Mouse (Mus musculus) hematopoietic stem cell, adult 5-6 weeks (primary cell): Measurements from ENCODE around the gene Pigo. TPM values are rescaled to one million over a fixed set of nuclear protein-coding genes. Genes with fewer than 3 reads are reported as not detected.
"Not testable (repeated sequence)": the region's sequence is repeated elsewhere in the genome, so short reads cannot be mapped to it uniquely, and the experiment has no call there.

Experiments used
- ATAC-seq, 2 experiments: fragments of 125-278 bp in 1 of 2; replicated peaks in 1 of 2; 2 replicates each; pipeline ENCODE4 v1.8.0; 2016 to 2017; ENCODE audit warnings: inconsistent platforms in 2 of 2, mild to moderate bottlenecking in 2 of 2, moderate number of reproducible peaks in 2 of 2, low read depth in 1 of 2, moderate TSS enrichment in 1 of 2; ENCODE audit not compliant: low FRiP score in 2 of 2, poor library complexity in 2 of 2, severe bottlenecking in 2 of 2, insufficient read depth in 1 of 2, low TSS enrichment in 1 of 2
- total RNA-seq: library from RNA; stranded (forward); fragments of 172-1452, 232-1000 nt; gene quantifications from 2 replicates; pipeline ENCODE4 v1.2.3, GENCODE M21; 2017

Pigo gene
- total RNA-seq, 1 experiment from 2014 or later = 11.4 TPM

DNA sequence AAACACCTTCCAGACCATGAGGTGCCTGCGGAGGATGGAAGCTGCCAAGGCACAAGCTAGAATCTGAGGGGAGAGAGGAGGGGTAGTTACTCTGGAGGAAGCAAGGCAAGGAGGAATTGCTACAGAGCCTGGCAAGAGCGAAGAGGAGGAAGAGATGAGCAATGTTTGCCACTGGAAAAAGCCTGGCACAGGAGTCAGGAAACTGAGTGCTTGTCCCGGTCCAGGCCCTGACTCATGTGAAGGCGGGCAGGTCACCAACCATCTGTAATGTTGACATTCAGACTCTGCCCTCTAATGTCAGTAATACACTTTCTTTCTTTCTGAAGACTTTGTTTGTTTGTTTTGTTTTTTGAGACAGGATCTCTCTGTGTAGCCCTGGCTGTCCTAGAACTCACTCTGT lies 7.5 kb downstream of the Pigo start:
- no peak for ATAC-seq

DNA sequence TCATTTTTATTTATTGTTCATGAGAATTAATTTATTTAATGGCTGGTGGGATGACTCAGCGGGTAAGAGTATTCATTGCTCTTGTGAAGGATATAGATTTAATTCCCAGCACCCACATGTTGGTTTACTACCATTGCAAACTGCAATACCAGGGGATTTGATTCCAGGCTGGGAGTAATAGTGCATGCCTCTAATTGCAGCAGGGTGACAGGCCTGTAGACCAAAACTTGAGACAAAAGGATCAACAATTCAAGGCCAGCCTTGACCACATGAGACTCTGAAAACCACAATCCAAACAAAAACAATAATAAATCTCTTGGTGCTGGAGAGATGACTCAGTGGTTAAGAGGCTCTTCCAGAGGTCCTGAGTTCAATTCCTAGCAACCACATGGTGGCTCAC lies 13.5 kb downstream of the Pigo start:
- ATAC-seq = no peak

DNA sequence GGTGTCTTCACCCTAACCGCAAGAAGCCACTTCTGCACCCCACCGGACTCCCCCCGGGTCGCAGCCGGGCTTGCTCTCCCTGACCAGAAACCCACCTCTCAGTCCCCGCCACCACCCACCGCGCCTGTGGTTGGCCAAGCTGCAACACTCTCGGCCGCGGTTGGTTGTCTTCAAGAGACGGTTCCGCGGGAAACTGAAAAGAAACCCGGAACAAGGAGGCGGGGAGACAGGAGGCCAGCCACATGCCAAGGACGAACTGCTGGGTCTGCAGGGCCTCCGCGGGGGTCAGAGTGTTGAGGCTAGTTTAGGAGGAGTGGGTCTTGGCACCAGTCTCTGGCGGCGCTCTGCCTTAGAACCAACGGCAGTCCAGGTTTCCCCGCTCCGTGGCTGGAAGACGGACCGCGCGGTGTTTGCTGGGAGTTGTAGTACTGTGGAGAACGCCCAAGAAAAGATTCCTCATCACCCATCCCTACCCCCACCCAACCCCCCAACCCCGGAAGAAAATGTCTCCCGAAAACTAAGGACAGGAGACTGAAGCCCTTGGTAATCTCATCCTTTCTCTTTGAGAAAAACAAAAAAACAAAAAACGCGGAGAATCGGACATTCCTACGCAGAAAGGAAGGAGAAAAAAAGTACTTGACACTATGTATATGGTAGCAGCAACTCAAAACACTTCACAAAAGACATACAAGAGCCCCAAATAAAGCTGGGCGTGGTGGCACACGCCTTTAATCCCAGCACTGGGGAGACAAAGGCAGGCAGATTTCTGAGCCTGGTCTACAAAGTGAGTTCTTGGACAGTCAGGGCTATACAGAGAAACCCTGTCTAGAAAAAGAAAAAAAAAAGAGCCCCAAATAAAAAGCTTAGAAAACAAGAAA lies 15.2 kb downstream of the Pigo start, which contains the start of gene Fancg:
TSS of gene Fancg (minus strand) at position 346 of the 878 bp plus-strand sequence.
- peak; percentile 72 to 90 for ATAC-seq

DNA sequence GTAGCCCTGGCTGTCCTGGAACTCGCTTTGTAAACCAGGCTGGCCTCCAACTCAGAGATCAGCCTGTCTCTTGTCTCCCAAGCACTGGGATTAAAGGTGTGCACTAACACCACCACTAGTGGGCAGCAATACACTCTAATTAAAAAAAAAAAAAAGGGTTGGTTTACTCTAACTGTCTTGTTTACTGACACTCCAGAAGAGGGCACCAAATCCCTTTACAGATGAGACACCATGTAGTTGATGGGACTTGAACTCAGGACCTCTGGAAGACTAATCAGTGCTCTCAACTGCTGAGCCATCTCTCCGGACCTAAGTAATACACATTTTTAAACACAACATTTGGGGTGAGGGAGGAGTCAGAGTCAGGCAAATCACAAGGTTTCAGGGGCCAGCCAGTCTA lies 19.9 kb downstream of the Pigo start:
- ATAC-seq = peak; percentile 57 to 72; a peak in 3 of 4 replicates

DNA sequence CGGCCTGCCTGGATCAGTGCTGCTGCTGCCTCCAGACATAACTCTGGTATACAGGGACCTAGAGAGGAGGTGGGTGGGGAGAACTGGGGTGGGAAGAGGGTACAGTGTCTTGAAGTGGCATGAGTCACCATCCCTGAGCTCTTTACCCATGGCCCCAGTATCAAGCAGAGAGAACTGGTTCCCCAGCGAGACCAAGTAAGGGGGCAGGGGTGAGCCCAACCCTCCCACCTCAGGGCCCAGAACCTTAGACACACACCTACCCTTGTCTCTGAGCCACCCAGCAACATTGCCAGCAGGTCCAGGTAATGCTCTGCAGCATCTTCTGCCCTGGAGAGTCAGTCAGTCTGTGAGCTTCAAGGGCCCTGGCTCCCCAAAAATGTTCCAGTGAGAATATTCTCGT lies 20.7 kb downstream of the Pigo start:
- ATAC-seq = no peak

DNA sequence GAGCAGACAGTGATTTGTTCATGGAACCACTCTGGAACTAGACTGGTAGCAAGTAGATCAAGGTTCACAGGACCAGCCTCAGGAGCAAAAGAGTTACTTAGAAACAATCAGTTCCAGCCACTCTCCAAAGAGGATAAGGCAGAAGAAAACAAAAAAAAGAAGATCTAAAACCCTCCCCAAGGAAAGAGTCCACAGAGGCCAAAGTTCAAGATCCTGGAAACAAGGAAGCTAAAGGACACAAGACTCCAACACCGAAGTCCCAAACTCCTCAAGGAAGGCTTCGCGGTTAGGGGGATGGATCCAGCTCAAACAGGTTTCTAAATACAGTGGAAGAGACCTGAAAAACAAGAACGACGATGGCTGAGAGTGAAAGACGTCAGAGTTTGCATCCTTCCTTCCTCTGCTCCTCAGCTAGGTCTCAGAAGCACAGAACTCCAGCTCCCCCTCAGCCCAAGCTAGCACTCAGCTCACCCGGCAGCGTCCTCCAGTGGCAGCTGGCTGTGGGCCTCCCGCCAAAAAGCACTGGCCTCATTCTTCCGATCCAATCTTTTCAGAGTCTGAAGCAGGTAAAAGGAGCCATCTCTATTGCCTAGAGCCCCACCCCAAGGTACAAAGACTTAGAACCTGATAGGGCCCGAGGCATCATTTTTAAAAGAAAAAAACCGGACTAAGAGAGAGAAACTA lies 22.7 kb downstream of the Pigo start:
- ATAC-seq = no peak

DNA sequence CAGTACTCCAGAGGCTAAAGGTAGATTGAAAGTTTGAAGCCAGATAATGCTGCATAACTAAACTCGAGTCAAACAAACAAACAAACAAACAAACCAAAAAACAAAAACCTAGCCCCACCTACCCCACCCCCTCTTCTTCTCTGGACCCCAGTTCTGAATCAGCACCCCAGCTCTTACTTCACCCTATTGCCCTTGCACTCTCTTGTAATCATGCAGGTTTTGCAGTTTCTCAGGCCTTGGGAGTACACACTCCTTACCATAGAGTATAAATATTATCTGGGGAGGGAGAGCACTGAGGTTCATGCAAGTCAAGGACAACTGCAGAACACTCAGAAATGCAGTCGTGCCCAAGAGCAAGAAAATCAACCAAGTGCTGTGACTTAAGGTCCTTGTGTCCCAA lies 24.3 kb downstream of the Pigo start:
- ATAC-seq = no peak

DNA sequence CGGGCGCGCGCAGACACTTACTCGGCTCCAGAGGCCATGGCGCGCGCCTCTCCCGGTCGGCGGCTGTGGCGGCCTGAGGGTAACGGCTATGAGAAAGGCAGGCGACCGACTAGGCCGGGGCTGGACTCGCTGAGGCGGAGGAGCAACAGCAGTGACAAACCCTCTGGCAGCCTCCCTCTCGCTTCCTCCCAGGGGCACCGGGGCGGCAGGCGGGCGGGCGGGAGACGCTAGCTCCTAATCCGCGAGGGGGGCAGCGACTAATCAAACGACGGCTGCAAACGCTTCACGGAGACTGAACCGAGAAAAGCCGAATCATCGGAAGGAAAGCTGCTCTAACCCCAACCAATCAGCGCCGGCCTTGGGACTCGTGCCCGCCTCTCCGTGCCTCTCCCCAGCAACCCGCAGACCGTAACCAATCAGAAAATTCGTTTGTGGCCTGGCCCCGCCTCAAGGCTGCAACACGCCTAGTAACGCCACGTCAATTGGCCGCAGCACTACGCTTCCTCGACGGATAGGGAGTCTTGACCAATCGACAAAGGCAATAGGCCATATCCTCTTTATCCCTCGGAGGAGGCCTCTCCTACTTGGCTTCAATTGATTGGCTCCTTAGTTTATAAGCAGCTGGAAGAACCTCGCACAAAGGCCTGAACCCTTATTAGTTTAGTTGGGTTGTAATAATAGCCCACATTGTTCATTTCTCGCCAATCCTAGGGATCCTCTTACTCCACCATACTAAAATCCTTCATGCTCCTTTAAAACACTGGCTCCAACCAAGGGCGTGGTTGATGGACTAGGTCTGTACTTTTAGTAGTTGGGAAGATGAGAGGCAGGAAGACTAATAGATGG lies 25.3 kb downstream of the Pigo start, which contains the start of gene Vcp:
TSS of gene Vcp (minus strand) at position 367 of the 846 bp plus-strand sequence.
- peak; percentile 97 for ATAC-seq

DNA sequence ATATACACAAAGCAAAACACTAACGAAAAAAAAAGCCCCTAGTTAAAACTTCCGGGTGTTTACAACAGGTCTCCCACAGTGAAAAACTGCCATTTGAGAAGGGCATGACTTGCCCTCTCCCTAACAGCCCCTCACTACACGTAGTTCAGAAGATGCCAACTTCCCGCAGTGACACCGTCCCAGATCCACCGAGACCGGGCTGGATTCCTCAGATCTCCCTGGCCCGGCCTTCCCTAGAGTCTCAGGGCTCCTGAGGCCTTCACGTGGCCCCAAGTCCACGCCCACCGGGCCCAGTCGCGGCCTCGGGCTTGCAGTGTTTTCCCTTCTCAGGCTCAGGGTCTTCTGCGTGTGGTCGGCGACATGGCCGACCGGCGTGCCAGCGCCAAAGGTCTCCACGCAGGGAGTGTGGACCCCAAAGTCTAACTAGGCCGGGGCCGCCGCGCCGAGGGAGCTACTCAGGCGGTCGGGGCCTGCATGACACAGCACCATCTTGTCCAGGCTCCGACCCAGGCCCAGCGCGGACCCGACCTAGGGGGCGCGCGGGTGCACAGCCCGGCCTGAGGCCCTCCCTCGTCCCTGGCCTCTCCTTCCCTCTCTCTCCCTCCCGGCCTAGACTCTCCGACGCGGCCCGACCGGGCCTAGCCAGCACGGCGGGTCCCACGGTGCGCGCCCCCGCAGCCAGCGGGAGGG lies 26.0 kb downstream of the Pigo start:
- ATAC-seq = peak; percentile 19 to 55; a peak in 3 of 4 replicates

DNA sequence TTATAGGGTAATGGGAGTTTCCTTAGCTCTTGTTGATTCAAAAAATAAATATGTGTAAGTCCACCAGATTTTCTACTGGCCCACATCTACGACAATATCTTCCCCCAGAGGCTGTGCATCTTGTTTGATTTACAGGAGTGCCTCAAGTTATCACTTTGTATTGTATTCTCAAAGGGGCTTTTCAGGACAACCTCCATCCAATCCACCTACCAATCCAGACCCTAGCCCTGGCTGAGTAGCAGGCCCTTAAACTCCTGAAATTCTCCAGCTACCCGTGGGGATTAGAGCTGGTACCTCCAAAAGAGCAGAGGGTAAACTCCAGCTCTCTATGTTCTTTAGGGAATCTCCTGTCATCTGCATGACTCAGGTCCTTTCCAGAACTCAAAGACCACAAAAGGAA lies 27.6 kb downstream of the Pigo start:
- ATAC-seq = no peak

DNA sequence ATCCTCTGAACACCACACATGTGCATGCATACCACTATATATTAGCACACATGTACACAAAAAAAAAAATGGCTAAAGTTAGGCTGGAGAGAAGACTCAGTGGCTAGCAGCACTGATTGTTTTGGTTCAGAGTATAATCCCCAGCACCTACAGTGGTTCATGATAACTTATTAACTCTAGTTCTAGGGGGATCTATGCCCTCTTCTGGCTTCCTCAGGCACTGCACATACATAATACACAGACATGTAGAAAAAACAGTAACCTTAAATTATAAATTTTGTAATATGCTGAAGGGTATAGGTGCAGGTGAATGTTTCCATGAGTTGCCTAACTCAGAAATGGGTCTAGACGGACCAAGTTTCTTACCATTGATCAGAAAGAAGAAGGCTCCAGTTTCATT lies 37.3 kb downstream of the Pigo start:
- ATAC-seq = no peak

DNA sequence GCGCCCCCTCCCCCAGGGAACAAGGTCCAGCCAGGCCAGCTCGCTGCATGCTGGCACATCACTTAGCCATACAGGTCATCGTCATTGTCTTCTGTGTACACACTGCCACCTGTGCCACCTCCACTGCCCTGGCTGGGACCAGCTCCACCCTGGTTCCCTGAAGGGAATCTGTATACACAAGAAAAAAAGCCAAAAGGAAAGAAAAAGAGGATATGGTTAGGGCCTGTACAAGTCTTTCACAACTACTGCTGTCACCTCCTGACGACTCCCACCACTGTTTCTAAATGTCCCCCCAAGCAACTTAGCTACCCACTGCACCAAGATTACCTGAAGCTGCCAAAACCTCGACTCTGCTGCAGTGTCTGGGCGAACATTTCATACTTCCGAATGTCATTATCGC lies 45.2 kb downstream of the Pigo start:
- not testable (repeated sequence) for ATAC-seq

DNA sequence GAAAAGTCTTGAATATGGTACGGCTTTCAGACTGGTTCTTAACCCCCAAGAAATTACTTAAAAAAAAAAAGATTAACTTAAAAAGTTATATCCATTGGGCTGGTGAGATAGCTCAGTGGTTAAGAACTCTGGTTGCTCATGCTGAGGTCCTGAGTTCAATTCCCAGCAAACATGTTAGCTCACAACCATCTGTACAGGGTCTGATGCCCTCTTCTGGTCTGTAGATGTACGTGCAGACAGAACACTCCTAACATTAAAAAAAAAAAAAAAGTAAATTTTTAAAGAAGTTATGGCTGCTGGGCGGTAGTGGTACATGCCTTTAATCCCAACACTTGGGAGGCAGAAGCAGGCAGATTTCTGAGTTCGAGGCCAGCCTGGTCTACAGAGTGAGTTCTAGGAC lies 47.6 kb downstream of the Pigo start:
- ATAC-seq = 0 out of 4 replicates have a peak, but pooled peaks of 1 of the 2 experiments have one; percentile 22

DNA sequence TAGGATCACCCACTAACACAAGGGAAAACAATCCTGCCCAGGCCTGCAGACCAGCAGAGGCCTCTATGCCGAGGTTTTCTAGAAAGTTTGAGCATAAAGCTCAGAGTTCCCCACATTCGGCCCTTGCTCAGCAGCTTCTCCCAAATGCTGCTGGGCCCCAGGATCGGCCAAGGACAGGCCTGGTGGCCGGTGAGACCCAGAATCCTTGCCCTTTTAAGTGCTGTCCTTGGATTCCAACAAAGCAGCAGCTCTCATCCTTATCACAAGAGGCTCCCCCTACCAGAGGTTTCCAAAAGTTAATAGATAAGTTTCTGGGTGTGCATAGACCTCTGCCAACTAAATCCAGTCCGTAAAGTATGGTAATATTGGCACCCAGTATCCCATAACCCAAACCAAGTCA lies 51.8 kb downstream of the Pigo start:
- ATAC-seq = no peak

DNA sequence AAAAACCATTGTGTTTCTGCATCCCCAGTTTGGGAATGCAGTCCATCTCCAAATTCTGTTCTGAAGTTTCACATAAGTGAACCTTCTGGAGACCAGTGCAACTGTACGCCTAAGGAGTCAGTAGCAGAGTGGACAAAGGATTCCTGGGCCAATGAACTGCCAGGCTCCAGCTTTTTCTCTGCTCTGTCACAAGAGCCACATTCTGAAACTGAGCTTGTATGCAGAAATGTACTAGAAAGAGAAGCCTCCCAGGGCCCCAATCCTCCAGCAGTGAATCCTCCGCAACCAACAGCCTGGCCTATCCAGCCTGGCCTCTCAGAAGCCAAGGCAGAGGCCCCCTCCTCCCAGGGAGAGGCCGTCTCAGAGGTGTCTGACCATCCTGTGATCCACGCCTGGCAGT lies 52.7 kb downstream of the Pigo start:
- no peak for ATAC-seq

DNA sequence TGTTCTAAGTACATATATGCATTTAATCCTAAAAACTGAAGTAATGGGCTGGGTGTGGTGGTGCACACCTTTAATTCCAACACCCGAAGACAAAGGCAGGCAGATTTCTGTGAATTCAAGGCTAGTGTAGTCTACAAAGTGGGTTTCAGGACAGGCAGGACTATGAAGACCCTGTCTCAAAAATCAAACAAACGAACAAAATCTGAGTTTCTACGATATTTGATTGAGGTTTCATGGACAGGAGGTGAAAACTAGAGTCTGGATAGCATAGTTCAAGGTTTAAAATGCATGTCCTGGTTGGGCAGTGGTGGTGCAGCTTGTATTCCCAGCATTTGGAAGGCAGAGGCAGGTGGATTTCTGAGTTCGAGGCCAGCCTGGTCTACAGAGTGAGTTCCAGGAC lies 56.3 kb downstream of the Pigo start, which contains the start of gene 1700022I11Rik:
TSS of gene 1700022I11Rik (plus strand) at position 301 of the 400 bp plus-strand sequence.
- no peak for ATAC-seq
